Mouse (Mus musculus) spleen, adult 2 months (tissue): ENCODE data around the gene Sorcs1.

Source experiments
- CTCF ChIP-seq: fragments of 200-500 bp; IDR thresholded peaks from 2 replicates; pipeline ENCODE4 v1.5.1; 2011; ENCODE audit warnings: mild to moderate bottlenecking, inconsistent platforms; ENCODE audit not compliant: insufficient read depth, insufficient read length, insufficient replicate concordance; ENCODE audit errors: extremely low read depth
- POLR2A ChIP-seq: fragments of 200-500 bp; IDR thresholded peaks from 2 replicates; pipeline ENCODE4 v1.6.1; 2011; ENCODE audit warnings: low read depth, low read length, inconsistent platforms

GRCm38 (mm10) chr19:50325686-50326085, 352.8 kb downstream of the Sorcs1 start:
- no peak for TF ChIP-seq CTCF
- TF ChIP-seq POLR2A: no peak
